Mouse (Mus musculus) midbrain, embryonic 10.5 days (tissue): ENCODE results near the gene Itsn1. TPM values are rescaled to one million over a fixed set of nuclear protein-coding genes. Genes with fewer than 3 reads are reported as not detected.

ENCODE experiments used
- DNase-seq: peaks from one replicate; pipeline ENCODE4 v3.0.0-alpha.2; 2017; ENCODE audit warnings: low spot score
- H3K27ac ChIP-seq: fragments of 300-500 bp; sonication (generic); replicated peaks from 2 replicates; pipeline ENCODE4 v1.5.1; 2016; ENCODE audit warnings: mild to moderate bottlenecking
- H3K27me3 ChIP-seq: fragments of 300-500 bp; sonication (generic); 2 replicates; pipeline ENCODE4 v1.6.1; 2016; ENCODE audit warnings: low read depth, mild to moderate bottlenecking; ENCODE audit not compliant: poor library complexity, severe bottlenecking
- H3K36me3 ChIP-seq: fragments of 300-500 bp; sonication (generic); 2 replicates; pipeline ENCODE4 v1.6.1; 2016; ENCODE audit warnings: mild to moderate bottlenecking, moderate library complexity
- H3K4me1 ChIP-seq: fragments of 300-500 bp; sonication (generic); 2 replicates; pipeline ENCODE4 v1.6.1; 2016
- H3K4me3 ChIP-seq: fragments of 300-500 bp; sonication (generic); 2 replicates; pipeline ENCODE4 v1.5.1; 2016; ENCODE audit warnings: mild to moderate bottlenecking, moderate library complexity
- H3K9me3 ChIP-seq: fragments of 300-500 bp; sonication (generic); replicated peaks from 2 replicates; pipeline ENCODE4 v1.6.1; 2016; ENCODE audit warnings: mild to moderate bottlenecking
- WGBS: fragments of 180-500 bp; shearing (Covaris S2); methylation state at CpG from one replicate; pipeline ENCODE4 v1.1.7; 2016; 5-methylcytosine and 5-hydroxymethylcytosine counted together
- polyA plus RNA-seq: library from polyadenylated mRNA; unstranded; fragments of >200 nt; fragmentation: Nextera tagmentation; extraction: Ambion mirVana; gene quantifications from 2 replicates; pipeline ENCODE4 v1.2.1, GENCODE M21; 2016

The Itsn1 gene
- polyA plus RNA-seq, 1 experiment from 2014 or later, result 49.5 TPM

DNA sequence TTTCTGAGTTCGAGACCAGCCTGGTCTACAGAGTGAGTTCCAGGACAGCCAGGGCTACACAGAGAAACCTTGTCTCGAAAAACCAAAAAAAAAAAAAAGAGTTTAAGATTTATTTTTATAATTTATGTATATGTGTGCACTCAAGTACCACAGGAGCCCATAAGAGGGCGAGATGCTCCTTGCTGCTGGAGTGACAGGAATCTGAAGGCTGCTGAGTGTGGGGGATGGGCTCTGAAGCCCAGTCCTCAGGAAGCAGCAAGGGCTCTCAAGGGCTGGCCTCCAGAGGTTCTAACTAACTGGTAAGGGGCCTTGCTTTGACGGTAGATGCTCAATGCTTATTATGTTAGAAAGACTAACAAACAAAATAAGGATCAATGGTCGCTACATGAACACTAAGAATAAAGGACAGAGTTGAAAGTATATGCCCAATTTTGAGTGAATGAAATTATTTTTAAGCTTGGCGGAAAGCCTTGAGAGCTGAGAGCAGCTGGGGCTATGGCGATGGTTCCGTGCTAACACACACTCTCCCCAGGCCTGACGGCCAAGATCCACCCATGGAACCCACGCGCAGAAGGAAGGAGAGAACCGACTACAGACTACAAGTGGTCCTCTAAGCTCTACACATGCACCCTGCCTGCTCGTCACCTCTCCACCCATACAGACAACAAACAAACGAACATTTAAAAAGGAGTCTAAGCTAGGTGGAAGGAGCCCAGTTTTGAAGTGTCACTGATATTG, 24.3 kb upstream of the Itsn1 start:
- Histone ChIP-seq H3K27ac (no peak overlapping the region), H3K4me3 (no peak overlapping the region), H3K9me3 (no peaks in the 10 kb centered on the region), H3K36me3 (peaks cover 79% of the 10 kb centered on the region), H3K4me1 (peaks cover 5% of the 10 kb centered on the region; the same call in 1 of the 2 replicates), H3K27me3 (no peaks in the 10 kb centered on the region)
- DNase-seq, result no peak
- WGBS, result 87% methylated on average over 14 of the region's 14 CpGs

DNA sequence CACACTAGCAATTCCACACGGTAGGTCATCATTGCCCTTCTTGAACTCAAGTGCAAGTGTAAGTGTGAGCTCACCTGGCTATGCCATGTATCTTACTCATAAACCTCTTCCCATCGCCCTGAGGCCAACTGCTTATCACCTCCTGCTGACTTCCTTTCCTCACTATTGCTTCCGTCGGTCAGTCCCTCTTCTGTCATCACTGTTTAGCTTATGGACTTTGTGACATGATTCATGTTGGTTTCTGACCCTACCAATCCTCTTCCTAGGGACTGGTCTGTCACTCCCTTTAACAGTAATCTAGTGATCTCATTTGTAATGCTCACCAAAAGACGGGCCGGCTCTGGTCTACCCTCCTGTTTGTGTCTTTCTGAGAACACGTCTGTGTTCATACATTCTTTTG, 18.8 kb upstream of the Itsn1 start:
- no peaks in the 10 kb centered on the region for H3K27me3 ChIP-seq
- H3K36me3 ChIP-seq, result peaks cover 77% of the 10 kb centered on the region
- H3K4me3 ChIP-seq, result no peak overlapping the region
- WGBS, result 93% methylated on average over 7 of the region's 7 CpGs
- no peak for DNase-seq
- no peaks in the 10 kb centered on the region for H3K9me3 ChIP-seq
- no peak overlapping the region for H3K27ac ChIP-seq
- H3K4me1 ChIP-seq, result no peaks in the 10 kb centered on the region

- no peak for DNase-seq
- H3K4me3 ChIP-seq, result no peak overlapping the region
- no peaks in the 10 kb centered on the region for H3K9me3 ChIP-seq
- no peaks in the 10 kb centered on the region for H3K27me3 ChIP-seq
- WGBS, result 84% methylated on average over 11 of the region's 11 CpGs
- peaks cover 86% of the 10 kb centered on the region for H3K36me3 ChIP-seq
- H3K4me1 ChIP-seq, result no peaks in the 10 kb centered on the region
- H3K27ac ChIP-seq, result no peak overlapping the region
Observed at GRCm38 (mm10) chr16:91716927-91717349, 12.1 kb upstream of the Itsn1 start.

- no peak overlapping the region for H3K27ac ChIP-seq
- H3K4me3 ChIP-seq, result no peak overlapping the region
- peaks cover under 1% of the 10 kb centered on the region; the same call in 1 of the 2 replicates for H3K4me1 ChIP-seq
- H3K36me3 ChIP-seq, result peaks cover 84% of the 10 kb centered on the region
- 86% methylated on average over 4 of the region's 4 CpGs for WGBS
- no peaks in the 10 kb centered on the region for H3K9me3 ChIP-seq
- DNase-seq, result no peak
- no peaks in the 10 kb centered on the region for H3K27me3 ChIP-seq
Observed at GRCm38 (mm10) chr16:91717399-91717798, 11.7 kb upstream of the Itsn1 start.

DNA sequence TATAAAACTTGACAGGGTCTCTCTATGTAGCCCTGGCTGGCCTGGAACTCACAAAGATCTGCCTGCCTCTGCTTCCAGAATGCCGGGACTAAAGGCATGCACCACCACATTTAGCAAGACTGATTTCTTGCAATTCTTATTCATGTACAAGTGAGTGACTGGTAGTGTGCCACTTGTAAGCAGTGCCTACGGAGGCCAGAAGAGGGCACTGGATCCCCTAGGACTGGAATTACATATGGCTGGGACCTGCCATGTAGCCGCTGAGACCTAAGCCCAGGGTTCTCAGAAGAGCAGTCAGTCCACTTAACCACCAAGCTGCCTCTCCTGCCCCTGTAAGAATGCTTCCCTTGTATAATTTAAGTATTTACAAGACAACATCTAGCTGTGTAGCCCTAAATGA, 4.8 kb upstream of the Itsn1 start:
- H3K27ac ChIP-seq, result no peak overlapping the region
- 43% methylated on average over 3 of the region's 3 CpGs for WGBS

DNA sequence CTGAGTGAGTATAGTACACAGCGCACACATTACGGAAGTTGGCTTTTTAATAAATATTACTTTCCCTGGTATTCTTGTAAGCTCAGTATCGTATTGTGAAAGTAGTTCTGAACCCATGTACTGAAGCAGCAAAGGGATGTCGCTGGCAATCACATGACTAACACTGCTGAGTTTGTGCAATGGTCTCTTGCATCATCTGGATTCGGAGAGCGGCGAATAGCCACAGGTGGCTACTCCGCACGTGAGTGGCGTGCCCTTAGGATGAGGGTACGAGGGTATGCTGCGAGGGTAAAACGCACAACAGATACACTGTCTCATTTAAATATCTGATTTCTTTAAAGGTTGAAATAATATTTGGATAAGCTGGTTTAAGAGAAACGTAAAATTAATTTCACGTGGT, 1.6 kb upstream of the Itsn1 start:
- Histone ChIP-seq H3K4me1 (peaks cover 34% of the 10 kb centered on the region), H3K4me3 (peak overlapping the region; percentile 92), H3K9me3 (no peaks in the 10 kb centered on the region), H3K27ac (no peak overlapping the region; the same call in 1 of the 2 replicates), H3K36me3 (0 out of 2 replicates have a peak, but pooled peaks cover 9% of the 10 kb centered on the region), H3K27me3 (no peaks in the 10 kb centered on the region)
- 90% methylated on average over 15 of the region's 15 CpGs for WGBS
- DNase-seq, result no peak

More for the DNA sequence above, 4.8 kb upstream of the Itsn1 start:
- Histone ChIP-seq H3K4me1 (peaks cover 16% of the 10 kb centered on the region), H3K27me3 (no peaks in the 10 kb centered on the region), H3K4me3 (no peak overlapping the region), H3K9me3 (no peaks in the 10 kb centered on the region), H3K36me3 (peaks cover 35% of the 10 kb centered on the region)
- DNase-seq, result peak; percentile 44

- 0 out of 2 replicates have a peak, but pooled peaks cover 7% of the 10 kb centered on the region for H3K36me3 ChIP-seq
- H3K4me1 ChIP-seq, result peaks cover 36% of the 10 kb centered on the region
- 1% methylated on average over 46 of the region's 46 CpGs for WGBS
- H3K4me3 ChIP-seq, result peak within 1 kb of the TSS; percentile 92
- peak; percentile 98 for DNase-seq
- peak within 1 kb of the TSS; percentile 97 for H3K27ac ChIP-seq
- H3K9me3 ChIP-seq, result no peaks in the 10 kb centered on the region
- H3K27me3 ChIP-seq, result no peaks in the 10 kb centered on the region
Observed at GRCm38 (mm10) chr16:91728123-91729065, 687 bp upstream of the Itsn1 start, which contains the start of gene Cryzl1. TSS of gene Cryzl1 (minus strand) at chr16:91728975.

DNA sequence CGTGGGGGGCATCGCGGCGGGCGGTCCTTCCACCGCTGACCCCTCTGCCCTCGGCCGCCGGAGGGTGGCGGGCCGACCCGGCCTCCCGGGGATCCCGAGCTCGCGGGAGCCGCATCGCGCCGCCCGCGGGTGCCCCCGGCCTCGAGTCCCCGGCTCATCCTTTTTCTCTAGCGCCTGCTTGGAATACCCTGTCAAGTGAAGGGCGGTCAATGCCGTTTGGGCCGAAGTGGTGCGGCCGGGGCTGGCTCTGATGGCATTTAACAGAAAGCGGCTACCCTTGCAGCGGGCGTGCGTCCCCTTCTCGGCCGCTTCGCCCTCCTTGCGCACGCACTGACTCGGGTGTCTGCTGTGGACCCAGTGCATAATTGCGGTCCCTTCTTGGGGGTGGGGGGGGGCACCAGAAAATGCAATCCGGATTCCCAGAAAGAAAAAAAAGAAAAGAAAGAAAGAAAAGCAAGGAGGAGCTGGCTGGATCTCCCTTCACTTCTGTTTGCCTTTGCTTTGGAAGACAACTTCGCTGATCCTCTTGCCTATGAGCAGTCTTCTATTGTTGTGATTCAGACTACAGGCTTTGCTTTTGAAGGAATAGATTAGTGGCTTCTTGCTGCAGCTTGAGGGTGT, 850 bp downstream of the Itsn1 start:
- WGBS, result under 1% methylated on average over 43 of the region's 44 CpGs
- peak overlapping the region; percentile 92 for H3K4me3 ChIP-seq

GRCm38 (mm10) chr16:91730446-91730845, 1.4 kb downstream of the Itsn1 start:
- Histone ChIP-seq H3K27me3 (no peaks in the 10 kb centered on the region), H3K4me1 (peaks cover 51% of the 10 kb centered on the region), H3K4me3 (peak overlapping the region; percentile 92), H3K9me3 (no peaks in the 10 kb centered on the region), H3K36me3 (no peaks in the 10 kb centered on the region), H3K27ac (peak overlapping the region; percentile 97)
- peak; percentile 28 for DNase-seq
- WGBS, result under 1% methylated on average over 11 of the region's 11 CpGs

More for the DNA sequence above, 850 bp downstream of the Itsn1 start:
- Histone ChIP-seq H3K36me3 (no peaks in the 10 kb centered on the region), H3K9me3 (no peaks in the 10 kb centered on the region), H3K27ac (peak overlapping the region; percentile 97), H3K4me1 (peaks cover 47% of the 10 kb centered on the region), H3K27me3 (no peaks in the 10 kb centered on the region)
- DNase-seq, result peak; percentile 70

DNA sequence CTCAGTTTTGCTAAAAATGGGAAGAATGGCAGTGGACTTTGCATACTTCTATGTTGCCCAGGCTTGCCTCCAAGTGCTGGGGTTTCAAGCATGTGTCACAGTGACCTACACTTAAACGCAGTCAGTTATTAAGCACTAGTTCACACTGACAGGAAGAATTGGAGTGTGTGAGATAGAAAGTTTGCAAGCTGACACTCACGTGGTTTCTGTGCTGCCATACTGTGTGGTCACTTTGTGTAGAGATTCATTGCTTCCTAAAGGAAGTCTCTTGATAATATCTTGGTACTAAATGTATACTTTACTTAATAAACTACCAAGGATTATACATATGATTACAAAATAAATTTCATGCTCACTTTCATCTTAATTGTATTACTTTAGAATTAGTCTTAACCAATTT, 3.7 kb downstream of the Itsn1 start:
- H3K27ac ChIP-seq, result no peak overlapping the region
- 80% methylated on average over 2 of the region's 2 CpGs for WGBS
- peaks cover 62% of the 10 kb centered on the region for H3K4me1 ChIP-seq
- DNase-seq, result no peak
- H3K4me3 ChIP-seq, result no peak overlapping the region
- no peaks in the 10 kb centered on the region for H3K27me3 ChIP-seq
- no peaks in the 10 kb centered on the region for H3K36me3 ChIP-seq
- no peaks in the 10 kb centered on the region for H3K9me3 ChIP-seq

- Histone ChIP-seq H3K4me3 (no peak overlapping the region), H3K4me1 (peaks cover 65% of the 10 kb centered on the region), H3K9me3 (no peaks in the 10 kb centered on the region), H3K27ac (no peak overlapping the region), H3K27me3 (no peaks in the 10 kb centered on the region), H3K36me3 (no peaks in the 10 kb centered on the region)
- DNase-seq, result no peak
- WGBS, result 69% methylated on average over 5 of the region's 5 CpGs
Observed at GRCm38 (mm10) chr16:91734771-91735170, 5.7 kb downstream of the Itsn1 start.

- no peaks in the 10 kb centered on the region for H3K9me3 ChIP-seq
- H3K4me1 ChIP-seq, result peaks cover 72% of the 10 kb centered on the region
- H3K27ac ChIP-seq, result no peak overlapping the region
- H3K4me3 ChIP-seq, result no peak overlapping the region
- WGBS, result 75% methylated on average over 7 of the region's 7 CpGs
- H3K27me3 ChIP-seq, result no peaks in the 10 kb centered on the region
- DNase-seq, result no peak
- peaks cover 10% of the 10 kb centered on the region for H3K36me3 ChIP-seq
Observed at GRCm38 (mm10) chr16:91736046-91736816, 7.2 kb downstream of the Itsn1 start.
